ENCODE assay signal across 27 mouse cellular contexts in the genomic region with DNA sequence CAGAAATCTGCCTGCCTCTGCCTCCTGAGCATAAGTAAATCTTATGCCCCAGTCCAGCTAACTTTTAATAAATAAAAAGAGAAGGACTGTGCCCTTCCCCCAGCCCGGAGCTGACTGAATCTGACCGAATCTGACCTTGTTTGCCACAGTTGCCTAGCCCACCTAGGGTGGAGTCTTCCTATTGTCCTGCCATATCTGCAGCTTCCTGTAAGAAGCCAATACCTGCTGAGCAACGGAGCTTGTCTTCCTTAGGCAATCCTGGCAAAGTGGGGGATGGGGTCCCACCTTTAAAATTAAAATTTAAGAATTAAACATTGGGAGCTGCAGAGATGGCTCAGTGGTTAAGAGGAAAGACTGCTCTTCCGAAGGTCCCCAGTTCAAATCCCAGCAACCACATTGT.
"Had no signal": no experiment of that assay in that cellular context is flagged by ENCODE, and none has a peak within 500 bp of the region (broad histone marks: within the 10 kb centered on the region; RNA-seq: fewer than 3 reads in every experiment).

No protein-coding gene starts in this region.

- H3K4me1 ChIP-seq: heart, embryonic 10.5 days; heart, embryonic 12.5 days; limb, embryonic 15.5 days had no signal

- H3K4me2 ChIP-seq: heart, embryonic 12.5 days; hindbrain, embryonic 12.5 days; hindbrain, embryonic 14.5 days; intestine, embryonic 15.5 days; limb, embryonic 13.5 days; limb, embryonic 15.5 days; liver, embryonic 12.5 days had no signal

- H3K4me3 ChIP-seq: gastrocnemius, adult 2 months; heart, adult 2 months; heart, embryonic 10.5 days; heart, embryonic 12.5 days; hindbrain, embryonic 10.5 days; hindbrain, embryonic 12.5 days; intestine, embryonic 15.5 days; layer of hippocampus, adult 2 months; left cerebral cortex, adult 2 months; limb, embryonic 13.5 days; limb, embryonic 15.5 days; liver, embryonic 12.5 days had no signal

- H3K27ac ChIP-seq: gastrocnemius, adult 2 months; heart, adult 2 months; heart, embryonic 10.5 days; hindbrain, embryonic 10.5 days; hindbrain, embryonic 12.5 days; hindbrain, embryonic 14.5 days; intestine, embryonic 15.5 days; layer of hippocampus, adult 2 months; left cerebral cortex, adult 2 months; limb, embryonic 13.5 days; limb, embryonic 15.5 days; liver, embryonic 14.5 days had no signal

- H3K27me3 ChIP-seq: heart, embryonic 12.5 days; hindbrain, embryonic 12.5 days; intestine, embryonic 15.5 days; limb, embryonic 13.5 days; limb, embryonic 15.5 days; liver, embryonic 12.5 days had no signal

- H3K9ac ChIP-seq: heart, embryonic 12.5 days; hindbrain, embryonic 12.5 days; hindbrain, embryonic 14.5 days; intestine, embryonic 15.5 days; limb, embryonic 13.5 days; limb, embryonic 15.5 days; liver, embryonic 12.5 days; liver, embryonic 14.5 days had no signal

- DNase-seq: gastrocnemius, adult 2 months; gastrocnemius, postnatal 14 days; heart, adult 11 months; heart, adult 2 months; heart, postnatal 10 days; heart, postnatal 4 days; kidney, adult 18-20 months; kidney, adult 8-10 months; kidney, postnatal 10 days; kidney, postnatal 25 days; kidney, postnatal 4 days; left cerebral cortex, postnatal 4 days had no signal

- H3K9me3 ChIP-seq: heart, embryonic 10.5 days; heart, embryonic 12.5 days; hindbrain, embryonic 12.5 days; intestine, embryonic 15.5 days; limb, embryonic 13.5 days; limb, embryonic 15.5 days had no signal

- ATAC-seq: hindbrain, embryonic 16.5 days; inflammation-experienced regulatory T-cells, adult 6 months; intestine, embryonic 15.5 days; intestine, postnatal 0 days; liver, embryonic 12.5 days had no signal
